Mouse (Mus musculus): ENCODE data around the gene Ppef2.

The Ppef2 gene

DNA sequence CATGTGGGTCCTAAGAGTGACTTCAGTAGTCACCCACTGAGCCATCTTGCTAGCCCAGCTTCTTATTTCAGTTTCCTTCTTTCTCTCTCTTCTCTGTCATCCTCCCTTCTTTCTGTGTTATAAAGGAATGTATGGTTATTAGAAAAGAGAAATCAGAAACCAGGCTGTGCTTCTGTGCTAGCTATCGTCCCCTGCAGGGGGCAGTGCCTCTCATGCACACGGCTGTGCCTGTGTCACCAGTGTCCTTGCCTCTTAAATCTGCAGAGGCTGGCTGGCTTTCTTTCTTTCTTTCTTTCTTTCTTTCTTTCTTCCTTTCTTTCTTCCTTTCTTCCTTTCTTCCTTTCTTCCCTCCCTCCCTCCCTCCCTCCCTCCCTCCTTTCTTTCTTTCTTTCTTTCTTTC is 60.4 kb downstream of the Ppef2 start:
- DNase-seq (ENCODE audit: low spot score): peak; percentile 42

- DNase-seq (ENCODE audit: low spot score): no peak
These were observed 67.1 kb downstream of the Ppef2 start for GRCm38 (mm10) chr5:92188881-92189483.

- DNase-seq (ENCODE audit: low spot score): no peak
These were observed 72.8 kb downstream of the Ppef2 start for GRCm38 (mm10) chr5:92183071-92183830.

Measured in retina, embryonic 14.5 days (tissue).